ENCODE assay signal across 14 mouse cellular contexts in the genomic region with DNA sequence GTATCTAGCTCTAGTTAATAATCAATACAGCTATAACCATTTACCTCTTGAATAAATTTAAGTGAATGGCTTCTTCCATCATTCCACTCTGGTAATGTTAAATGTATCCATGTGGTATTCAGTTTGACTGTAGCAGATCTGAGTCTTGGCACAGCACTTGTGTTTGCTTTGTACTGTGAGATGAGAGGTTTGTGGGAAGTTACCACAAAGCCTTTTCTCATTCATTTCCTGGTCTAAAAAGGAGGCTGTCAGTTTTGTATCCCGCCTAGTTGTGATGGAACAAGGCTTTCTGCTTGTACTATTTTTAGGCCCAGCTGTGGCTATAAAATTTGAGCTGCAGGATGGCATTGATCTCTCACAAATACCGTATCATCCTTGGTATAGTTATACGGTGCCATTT. TPM values are rescaled to one million over a fixed set of nuclear protein-coding genes. Genes with fewer than 3 reads are reported as not detected.
DNase-seq lines count a peak whose midpoint lies in the region; ATAC-seq lines count a peak whose summit lies in the region.
"Had no signal": no experiment of that assay in that cellular context is flagged by ENCODE, and none has a peak within 500 bp of the region (broad histone marks: within the 10 kb centered on the region; RNA-seq: fewer than 3 reads in every experiment).

No protein-coding gene starts in this region.

- no peak for DNase-seq in embryonic facial prominence, embryonic 10.5 days (ENCODE audit: low spot score)
- peak; percentile 4 for DNase-seq in lung, postnatal 25 days (ENCODE audit: low spot score)
- no peak for DNase-seq in lung, postnatal 4 days
- no peak for DNase-seq in ovary, postnatal 36 days (ENCODE audit: low spot score)
- no peak for DNase-seq in left cerebral cortex, postnatal 14 days (ENCODE audit: low spot score in 2 of 2)
- DNase-seq: cerebellum, adult 2 months; heart, adult 11 months had no signal

- ATAC-seq in embryonic facial prominence, embryonic 13.5 days (ENCODE audit: insufficient number of reproducible peaks, insufficient read depth, low FRiP score, low TSS enrichment, low read depth), result no peak
- peak; percentile 91 for ATAC-seq in CD4-positive, CD25-positive, alpha-beta regulatory T cell, adult 4 months
- ATAC-seq in hematopoietic stem cell, adult 5-6 weeks (replicated peaks in 1 of 2; ENCODE audit: insufficient read depth in 1 of 2, low FRiP score in 2 of 2, low TSS enrichment in 1 of 2, low read depth in 1 of 2, poor library complexity in 2 of 2, severe bottlenecking in 2 of 2), result peak; percentile 62; a peak in 3 of 4 replicates

- H3K4me1 ChIP-seq in embryonic facial prominence, embryonic 13.5 days, result peaks cover 9% of the 10 kb centered on the region
- no peaks in the 10 kb centered on the region for H3K4me1 ChIP-seq in embryonic facial prominence, embryonic 10.5 days

- H3K9ac ChIP-seq in embryonic facial prominence, embryonic 13.5 days, result no peak overlapping the region
- H3K9ac ChIP-seq: hindbrain, embryonic 15.5 days; liver, embryonic 15.5 days had no signal

- no peak overlapping the region for H3K4me3 ChIP-seq in embryonic facial prominence, embryonic 13.5 days
- H3K4me3 ChIP-seq in embryonic facial prominence, embryonic 10.5 days, result no peak overlapping the region
- H3K4me3 ChIP-seq: forebrain, embryonic 10.5 days; hindbrain, embryonic 15.5 days; liver, embryonic 15.5 days had no signal

- H3K27me3 ChIP-seq in embryonic facial prominence, embryonic 13.5 days, result no peaks in the 10 kb centered on the region
- no peaks in the 10 kb centered on the region for H3K27me3 ChIP-seq in embryonic facial prominence, embryonic 10.5 days (replicated peaks; ENCODE audit: low read depth, poor library complexity, severe bottlenecking)
- H3K27me3 ChIP-seq: hindbrain, embryonic 15.5 days; liver, embryonic 15.5 days had no signal

- WGBS in embryonic facial prominence, embryonic 13.5 days, result 37% methylated on average over 3 of the region's 3 CpGs
- 84% methylated on average over 3 of the region's 3 CpGs for WGBS in embryonic facial prominence, embryonic 10.5 days

- intact Hi-C loops in left cerebral cortex, postnatal 14 days (cut with DNase I), result no loop called here

- H3K4me2 ChIP-seq in embryonic facial prominence, embryonic 13.5 days, result no peak overlapping the region
- H3K4me2 ChIP-seq: hindbrain, embryonic 15.5 days; liver, embryonic 15.5 days had no signal

- no peaks in the 10 kb centered on the region for H3K9me3 ChIP-seq in embryonic facial prominence, embryonic 13.5 days
- H3K9me3 ChIP-seq in embryonic facial prominence, embryonic 10.5 days, result no peaks in the 10 kb centered on the region
- H3K9me3 ChIP-seq: G1E; hindbrain, embryonic 15.5 days; liver, embryonic 15.5 days had no signal

- peaks cover 2% of the 10 kb centered on the region; the same call in 1 of the 2 replicates for H3K36me3 ChIP-seq in embryonic facial prominence, embryonic 13.5 days
- H3K36me3 ChIP-seq in embryonic facial prominence, embryonic 10.5 days (replicated peaks), result peaks cover 11% of the 10 kb centered on the region
- H3K36me3 ChIP-seq: hindbrain, embryonic 15.5 days; liver, embryonic 15.5 days had no signal

- peak overlapping the region; percentile 16; the same call in 1 of the 2 replicates for H3K27ac ChIP-seq in embryonic facial prominence, embryonic 13.5 days
- H3K27ac ChIP-seq in embryonic facial prominence, embryonic 10.5 days (replicated peaks), result no peak overlapping the region
- H3K27ac ChIP-seq: forebrain, embryonic 10.5 days; hindbrain, embryonic 15.5 days; liver, embryonic 15.5 days had no signal

RNA-seq across cellular contexts. Expression of a gene that starts 7.3 kb away (rescaled TPM):
- polyA plus RNA-seq in embryonic facial prominence, embryonic 13.5 days (2015; fragmentation: Nextera tagmentation; extraction: Ambion mirVana), result 23.4 and 27.3 TPM in 2 replicates
- polyA plus RNA-seq in embryonic facial prominence, embryonic 10.5 days (2016; fragmentation: Nextera tagmentation; extraction: Ambion mirVana), result 48.6 and 53.6 TPM in 2 replicates
- polyA plus RNA-seq in CD4-positive, CD25-positive, alpha-beta regulatory T cell, adult 4 months (2017; shearing (Covaris generic)), result 10 to 100 TPM; 12.2 to 14.2 TPM
- total RNA-seq in hematopoietic stem cell, adult 5-6 weeks (2017), result 36.4 and 44.2 TPM in 2 replicates
- total RNA-seq in left cerebral cortex, postnatal 14 days (2021), result 100 to 1,000 TPM; 446 to 466 TPM
